Mouse (Mus musculus) thymus, adult 2 months (tissue): Measurements from ENCODE around the gene Tmem163.

Experiments
- CTCF ChIP-seq: fragments of 200-500 bp; IDR thresholded peaks from 2 replicates; pipeline ENCODE4 v1.5.1; 2012; ENCODE audit warnings: mild to moderate bottlenecking, control low read depth, low read length, moderate library complexity, borderline replicate concordance; ENCODE audit not compliant: control insufficient read depth, poor library complexity, insufficient read depth; ENCODE audit errors: extremely low read depth
- POLR2A ChIP-seq: fragments of 200-500 bp; IDR thresholded peaks from 2 replicates; pipeline ENCODE4 v1.6.1; 2012; ENCODE audit warnings: mild to moderate bottlenecking, low read length, control low read depth, moderate library complexity; ENCODE audit not compliant: control insufficient read depth, poor library complexity, insufficient read depth; ENCODE audit errors: extremely low read depth

GRCm38 (mm10) chr1:127508921-127509320 is 170.4 kb downstream of the Tmem163 start:
- TF ChIP-seq POLR2A (no peak), CTCF (no peak)
